Mouse (Mus musculus) kidney, adult 18-20 months (tissue): ENCODE results near the gene Zfp523.

Experiments
- DNase-seq: peaks from one replicate; pipeline ENCODE4 v3.0.0; 2021

The Zfp523 gene

GRCm38 (mm10) chr17:28247613-28248012 lies 70.7 kb downstream of the Zfp523 start:
- DNase-seq, result no peak

DNA sequence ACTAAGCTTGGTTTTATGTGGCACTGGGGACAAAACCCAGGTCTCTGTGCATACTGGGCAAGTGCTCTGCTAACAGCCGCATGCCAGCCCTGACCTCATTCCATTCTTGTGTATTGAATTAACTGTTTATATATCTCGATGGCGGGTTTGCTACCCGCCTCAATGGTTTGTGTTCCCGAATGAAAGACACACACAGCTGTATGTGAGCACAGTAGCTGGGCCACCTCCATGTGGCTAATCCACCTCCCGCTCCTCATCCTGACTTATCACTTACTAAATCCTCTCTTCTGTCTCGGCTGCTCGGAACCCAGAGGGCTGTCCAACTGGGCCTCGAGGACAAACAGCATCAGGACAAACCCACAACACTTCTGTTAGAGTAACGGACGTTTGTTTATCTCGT lies 72.1 kb downstream of the Zfp523 start:
- DNase-seq, result no peak

DNA sequence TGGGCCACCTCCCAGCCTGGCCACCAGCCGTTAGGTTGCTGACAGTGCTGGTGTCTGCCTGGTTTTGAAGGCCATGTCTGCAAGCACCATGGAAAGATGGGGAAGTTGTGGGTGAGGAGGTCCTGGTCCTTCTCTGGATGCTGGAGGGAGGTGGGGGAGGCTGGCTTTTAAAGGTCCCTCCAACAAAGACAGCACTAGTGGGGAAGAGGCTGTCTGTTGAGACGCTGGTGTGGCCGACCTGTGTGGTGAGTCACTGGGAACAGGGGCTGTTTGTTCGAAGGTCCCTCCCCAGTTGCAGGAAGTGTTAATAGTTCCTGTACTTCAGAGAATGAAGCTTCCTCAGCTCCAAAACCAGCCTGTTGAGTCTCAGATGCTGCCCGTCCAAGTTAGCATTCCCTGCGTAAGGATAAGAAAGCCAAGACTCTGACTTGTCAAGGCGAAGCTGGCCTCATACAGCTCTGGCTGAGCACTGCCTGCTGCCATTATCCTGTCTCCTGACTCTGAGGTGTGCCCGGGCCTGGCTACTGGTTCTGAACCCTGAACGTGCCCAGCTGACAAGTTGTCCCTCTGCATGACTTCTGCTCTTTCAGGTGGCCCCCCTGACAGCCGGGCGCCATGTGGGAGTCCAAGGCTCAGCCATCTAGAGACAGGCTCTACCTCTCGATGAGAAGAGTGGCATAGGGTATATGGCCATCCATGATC lies 74.8 kb downstream of the Zfp523 start:
- DNase-seq, result no peak

DNA sequence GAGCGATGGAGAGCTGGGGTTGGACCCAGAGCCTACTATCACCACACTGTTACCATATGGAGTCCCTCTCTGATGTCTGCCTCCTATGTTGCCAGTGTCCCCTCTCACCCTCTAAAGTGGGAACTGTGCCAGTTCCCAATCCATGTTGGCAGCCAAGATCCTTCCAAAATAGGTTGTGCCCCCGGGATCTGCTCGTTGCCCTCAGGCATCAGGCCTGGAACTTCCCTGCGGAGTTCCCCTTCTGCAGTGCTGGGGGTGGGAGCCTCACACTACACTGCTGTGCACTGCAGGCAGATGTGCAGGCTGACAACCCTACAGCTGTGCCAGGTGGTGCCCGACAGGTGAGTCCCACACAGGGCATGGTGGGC lies 75.3 kb downstream of the Zfp523 start:
- DNase-seq, result no peak

GRCm38 (mm10) chr17:28253216-28253615 lies 76.3 kb downstream of the Zfp523 start:
- DNase-seq, result peak; percentile 27

DNA sequence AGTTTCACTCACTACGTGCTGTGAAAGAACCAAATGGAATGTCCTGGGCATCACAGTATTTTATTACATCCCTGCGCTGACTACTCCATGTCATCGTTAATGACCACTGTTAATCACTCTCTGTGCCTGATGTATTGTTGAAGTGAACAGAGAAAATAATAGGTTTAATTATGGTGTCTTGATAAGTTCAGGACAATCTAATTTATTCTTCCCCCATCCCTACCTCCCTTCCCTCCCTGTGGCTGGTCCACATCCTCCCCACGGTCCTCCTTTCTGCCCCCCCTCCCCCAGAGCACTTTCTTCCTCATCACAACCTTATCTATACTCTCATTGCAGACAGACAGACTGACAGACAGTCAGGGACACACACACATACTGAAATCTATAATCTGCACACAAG lies 77.9 kb downstream of the Zfp523 start:
- no peak for DNase-seq
